In the genomic region with DNA sequence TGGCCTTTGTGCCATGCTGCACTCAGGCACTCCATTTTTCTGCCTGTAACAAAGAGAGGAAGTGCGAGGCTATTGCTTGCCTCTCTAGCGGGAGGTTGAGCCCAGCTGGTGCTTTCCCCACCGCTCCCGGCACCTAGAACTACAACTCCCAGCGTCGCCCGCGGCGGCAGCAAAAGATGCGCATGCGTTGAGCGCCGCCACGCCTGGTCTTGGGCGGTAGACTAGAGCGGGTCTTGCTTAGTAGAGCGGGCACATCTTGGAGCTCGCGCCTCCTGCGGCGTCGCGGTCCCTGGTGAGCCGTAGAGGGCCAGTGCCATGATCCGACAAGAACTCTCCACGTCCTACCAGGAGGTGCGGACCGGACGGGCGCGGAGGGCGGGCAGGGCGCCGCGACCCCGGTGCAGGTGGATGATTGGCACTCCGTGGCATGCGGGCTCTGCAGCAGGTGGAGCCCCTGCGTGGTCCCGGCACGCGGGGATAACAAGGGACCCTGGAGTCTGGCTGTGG, we compare ENCODE assay signal across 8 mouse cellular contexts. TPM values are rescaled to one million over a fixed set of nuclear protein-coding genes. Genes with fewer than 3 reads are reported as not detected.
DNase-seq lines count a peak whose midpoint lies in the region; ATAC-seq lines count a peak whose summit lies in the region.

A gene (plus strand): TSS at position 187 of the 507 bp plus-strand sequence.

- peak within 1 kb of the TSS; percentile 90 for H3K4me3 ChIP-seq in forebrain, embryonic 10.5 days
- H3K4me3 ChIP-seq in heart, embryonic 16.5 days (ENCODE audit: low read length): peak within 1 kb of the TSS; percentile 64
- peak within 1 kb of the TSS; percentile 88 for H3K4me3 ChIP-seq in liver, embryonic 15.5 days (replicated peaks)
- H3K4me3 ChIP-seq in neural tube, embryonic 12.5 days: peak within 1 kb of the TSS; percentile 77

- peaks cover 39% of the 10 kb centered on the region for H3K4me1 ChIP-seq in forebrain, embryonic 10.5 days
- H3K4me1 ChIP-seq in heart, embryonic 16.5 days (ENCODE audit: control insufficient read depth, insufficient read depth, low read length): peaks cover 20% of the 10 kb centered on the region
- H3K4me1 ChIP-seq in liver, embryonic 15.5 days (replicated peaks): peaks cover 53% of the 10 kb centered on the region
- peaks cover 29% of the 10 kb centered on the region for H3K4me1 ChIP-seq in neural tube, embryonic 12.5 days

- peak within 1 kb of the TSS; percentile 91 for H3K4me2 ChIP-seq in heart, embryonic 16.5 days (ENCODE audit: low read depth, low read length)
- H3K4me2 ChIP-seq in liver, embryonic 15.5 days: peak within 1 kb of the TSS; percentile 100
- H3K4me2 ChIP-seq in neural tube, embryonic 12.5 days (replicated peaks): peak within 1 kb of the TSS; percentile 88

- H3K9me3 ChIP-seq in forebrain, embryonic 10.5 days: no peaks in the 10 kb centered on the region
- no peaks in the 10 kb centered on the region for H3K9me3 ChIP-seq in heart, embryonic 16.5 days (replicated peaks; ENCODE audit: control insufficient read depth, low read length)
- no peaks in the 10 kb centered on the region for H3K9me3 ChIP-seq in liver, embryonic 15.5 days (replicated peaks)
- H3K9me3 ChIP-seq in neural tube, embryonic 12.5 days: no peaks in the 10 kb centered on the region

- peak; percentile 88 for ATAC-seq in CD4-positive, CD25-positive, alpha-beta regulatory T cell, adult 4 months
- peak; percentile 92 for ATAC-seq in heart, embryonic 16.5 days (replicated peaks; ENCODE audit: extremely low read depth, insufficient read depth, low FRiP score)
- peak; percentile 93 for ATAC-seq in liver, embryonic 15.5 days (ENCODE audit: insufficient read depth)
- peak; percentile 95 for ATAC-seq in neural tube, embryonic 12.5 days (ENCODE audit: low FRiP score, low read depth)

- H3K27ac ChIP-seq in forebrain, embryonic 10.5 days: peak within 1 kb of the TSS; percentile 94
- peak within 1 kb of the TSS; percentile 40 for H3K27ac ChIP-seq in heart, embryonic 16.5 days (ENCODE audit: low read length)
- peak within 1 kb of the TSS; percentile 79 for H3K27ac ChIP-seq in liver, embryonic 15.5 days (replicated peaks)
- no peak within 1 kb of the TSS for H3K27ac ChIP-seq in neural tube, embryonic 12.5 days

- under 1% methylated on average over 37 of the region's 42 CpGs for WGBS in forebrain, embryonic 10.5 days
- WGBS in heart, embryonic 16.5 days: under 1% methylated on average over 41 of the region's 42 CpGs
- under 1% methylated on average over 42 of the region's 42 CpGs for WGBS in liver, embryonic 15.5 days (ENCODE audit: insufficient replicate concordance)
- WGBS in neural tube, embryonic 12.5 days: under 1% methylated on average over 42 of the region's 42 CpGs

- DNase-seq in c-Kit-negative CD71-positive TER-119-positive erythroid progenitor cells, embryonic 14.5 days (ENCODE audit: low read depth, low spot score): peak; percentile 91
- peak; percentile 95 for DNase-seq in forebrain, embryonic 10.5 days (ENCODE audit: extremely low spot score, low spot score)
- peak; percentile 95 to 97 for DNase-seq in kidney, postnatal 36 days
- peak; percentile 91 for DNase-seq in telencephalon, adult 2 months (ENCODE audit: low read depth, low spot score)

- H3K36me3 ChIP-seq in forebrain, embryonic 10.5 days (replicated peaks): peaks cover 24% of the 10 kb centered on the region
- H3K36me3 ChIP-seq in heart, embryonic 16.5 days (ENCODE audit: control insufficient read depth, insufficient read depth): no peaks in the 10 kb centered on the region
- 0 out of 2 replicates have a peak, but pooled peaks cover under 1% of the 10 kb centered on the region for H3K36me3 ChIP-seq in liver, embryonic 15.5 days (replicated peaks)
- H3K36me3 ChIP-seq in neural tube, embryonic 12.5 days: no peaks in the 10 kb centered on the region

- peak within 1 kb of the TSS; percentile 81 for H3K9ac ChIP-seq in heart, embryonic 16.5 days (ENCODE audit: low read length)
- peak within 1 kb of the TSS; percentile 93 for H3K9ac ChIP-seq in liver, embryonic 15.5 days
- H3K9ac ChIP-seq in neural tube, embryonic 12.5 days: peak within 1 kb of the TSS; percentile 85

- peaks cover 11% of the 10 kb centered on the region; the same call in 1 of the 2 replicates for H3K27me3 ChIP-seq in forebrain, embryonic 10.5 days (ENCODE audit: poor library complexity, severe bottlenecking)
- H3K27me3 ChIP-seq in heart, embryonic 16.5 days (ENCODE audit: control insufficient read depth, insufficient read depth, low read length): no peaks in the 10 kb centered on the region
- no peaks in the 10 kb centered on the region for H3K27me3 ChIP-seq in liver, embryonic 15.5 days
- H3K27me3 ChIP-seq in neural tube, embryonic 12.5 days (replicated peaks): no peaks in the 10 kb centered on the region

RNA-seq across cellular contexts. Expression of the gene that starts here (rescaled TPM):
- polyA plus RNA-seq in CD4-positive, CD25-positive, alpha-beta regulatory T cell, adult 4 months (2017; shearing (Covaris generic)): 10 to 100 TPM; 24.4 to 29.2 TPM
- 25.6 and 29.5 TPM in 2 replicates for polyA plus RNA-seq in forebrain, embryonic 10.5 days (2016; fragmentation: Nextera tagmentation; extraction: Ambion mirVana)
- 16.5 and 19.4 TPM in 2 replicates for polyA plus RNA-seq in heart, embryonic 16.5 days (2015; fragmentation: Nextera tagmentation; extraction: Ambion mirVana)
- polyA plus RNA-seq in liver, embryonic 15.5 days (2015; fragmentation: Nextera tagmentation; extraction: Ambion mirVana): 6.8 and 6.9 TPM in 2 replicates
- polyA plus RNA-seq in neural tube, embryonic 12.5 days (2016; fragmentation: Nextera tagmentation; extraction: Ambion mirVana): 36.2 and 37.2 TPM in 2 replicates
